10 mouse cellular contexts compared by ENCODE assay signal in genomic region chr3:97213871-97214270, GRCm38 (mm10).
"Had no signal": no experiment of that assay in that cellular context is flagged by ENCODE, and none has a peak within 500 bp of the region (broad histone marks: within the 10 kb centered on the region; RNA-seq: fewer than 3 reads in every experiment).

No protein-coding gene starts in this region.

- H3K9me3 ChIP-seq: limb, embryonic 15.5 days; liver, embryonic 12.5 days; midbrain, embryonic 12.5 days had no signal

- H3K9ac ChIP-seq: limb, embryonic 15.5 days; liver, embryonic 12.5 days; lung, embryonic 14.5 days; midbrain, embryonic 12.5 days had no signal

- H3K4me2 ChIP-seq: limb, embryonic 15.5 days; liver, embryonic 12.5 days; lung, embryonic 14.5 days; midbrain, embryonic 12.5 days had no signal

- H3K27me3 ChIP-seq: limb, embryonic 15.5 days; liver, embryonic 12.5 days; midbrain, embryonic 12.5 days had no signal

- DNase-seq: kidney, postnatal 4 days; lung, postnatal 4 days; spleen, adult 18-20 months; thymus, adult 18-20 months; thymus, postnatal 14 days had no signal

- H3K27ac ChIP-seq: limb, embryonic 15.5 days; liver, embryonic 12.5 days; midbrain, embryonic 12.5 days had no signal

- H3K4me1 ChIP-seq: liver, embryonic 12.5 days; midbrain, embryonic 12.5 days had no signal

- H3K4me3 ChIP-seq: limb, embryonic 15.5 days; liver, embryonic 12.5 days; midbrain, embryonic 12.5 days had no signal

- ATAC-seq: liver, embryonic 12.5 days; midbrain, embryonic 16.5 days had no signal
